Mouse (Mus musculus): ENCODE measurements around the gene Slc22a13. TPM values are rescaled to one million over a fixed set of nuclear protein-coding genes. Genes with fewer than 3 reads are reported as not detected.
A peak's percentile ranks its signal among the peaks of the same experiment; 100 is the strongest.

Slc22a13 gene
- total RNA-seq, 2 experiments from 2014 or later: not detected

DNA sequence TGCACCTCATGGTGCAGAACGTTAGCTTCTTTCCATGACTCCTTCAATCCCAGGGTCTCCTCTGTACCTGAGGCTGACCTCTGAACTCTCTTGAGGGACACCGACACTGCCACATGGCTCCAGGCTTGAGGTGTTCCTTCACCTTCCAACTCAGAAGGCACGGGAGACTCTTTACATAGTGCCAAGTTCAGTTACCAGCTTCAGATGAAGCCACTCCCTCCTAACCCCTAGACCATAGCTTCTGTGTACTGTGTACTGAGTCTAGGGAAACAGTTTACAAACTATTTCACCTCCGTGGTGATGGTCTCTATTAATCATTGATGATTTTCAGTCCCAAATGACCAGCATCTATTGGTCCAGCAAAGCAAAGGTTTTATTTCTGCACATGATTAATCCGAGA is 7.2 kb downstream of the Slc22a13 start:
- no peak for DNase-seq (ENCODE audit: low spot score in 2 of 2)

DNA sequence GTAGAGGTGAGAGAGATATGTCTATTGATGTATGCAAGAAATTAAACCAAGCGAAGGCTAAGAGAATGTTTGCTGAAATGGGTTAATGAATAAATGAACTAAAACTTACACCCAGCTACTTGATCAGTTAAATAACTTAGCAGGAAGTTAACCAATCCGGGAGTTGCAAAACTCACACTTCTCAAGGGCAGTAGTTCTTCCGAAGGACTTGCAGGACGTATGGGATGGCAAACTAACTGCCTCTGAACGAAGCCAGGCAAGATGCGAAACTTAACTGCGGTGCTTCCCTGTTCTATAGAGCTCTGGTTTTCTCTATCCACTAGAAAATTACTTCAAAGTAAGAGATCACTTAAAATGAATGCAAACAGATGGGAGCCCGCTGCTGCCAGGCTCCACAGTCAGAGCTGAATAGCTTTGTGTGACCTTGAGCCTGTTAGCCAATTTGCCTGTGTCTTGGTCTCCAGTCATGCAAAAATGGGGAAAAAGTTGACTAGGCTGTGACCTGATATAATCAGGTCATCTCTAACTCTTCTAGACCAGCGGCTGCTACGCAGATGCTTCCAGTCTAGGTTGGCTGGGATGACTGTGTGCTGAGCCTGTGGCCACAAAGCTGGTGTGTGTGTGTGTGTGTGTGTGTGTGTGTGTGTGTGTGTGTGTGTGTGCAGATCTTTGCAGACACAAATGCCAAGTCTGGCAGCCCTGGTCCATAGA is 9.6 kb downstream of the Slc22a13 start:
- no peak for DNase-seq (ENCODE audit: low spot score in 2 of 2)

GRCm38 (mm10) chr9:119192202-119192990 is 16.5 kb downstream of the Slc22a13 start:
- DNase-seq (ENCODE audit: low spot score in 2 of 2): peak; percentile 15 to 45

DNA sequence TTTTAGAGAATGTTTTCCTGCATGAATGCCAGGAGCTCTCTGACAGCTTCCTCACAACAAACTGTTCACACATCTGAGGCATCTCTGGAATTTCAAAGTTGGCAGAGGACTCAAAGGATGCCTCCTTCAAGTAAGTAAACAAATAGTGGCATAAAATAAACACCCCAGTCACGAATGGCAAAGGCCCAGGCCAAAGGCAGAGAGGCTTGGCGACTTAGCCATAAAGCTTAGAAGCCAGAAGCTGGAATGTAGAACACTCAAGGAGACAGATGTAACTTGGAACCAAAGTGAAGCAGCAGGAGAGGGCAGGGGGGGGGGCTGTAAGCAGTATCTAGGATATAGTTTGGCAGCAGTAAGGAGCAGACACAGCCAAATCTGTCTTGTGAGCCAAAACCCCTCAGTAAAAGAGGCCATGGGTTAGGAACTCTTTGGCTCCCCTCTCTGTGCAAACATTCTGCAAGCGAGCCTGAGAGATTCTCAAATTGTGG is 27.6 kb downstream of the Slc22a13 start:
- DNase-seq (ENCODE audit: low spot score in 2 of 2): no peak

GRCm38 (mm10) chr9:119179292-119179691 is 29.6 kb downstream of the Slc22a13 start:
- DNase-seq (ENCODE audit: low spot score in 2 of 2): no peak

- no peak for DNase-seq (ENCODE audit: low spot score in 2 of 2)
Measured at GRCm38 (mm10) chr9:119167608-119168007, 41.3 kb downstream of the Slc22a13 start.

GRCm38 (mm10) chr9:119165548-119165947 is 43.4 kb downstream of the Slc22a13 start:
- DNase-seq (ENCODE audit: low spot score in 2 of 2): no peak

GRCm38 (mm10) chr9:119164743-119165142 is 44.2 kb downstream of the Slc22a13 start:
- DNase-seq (ENCODE audit: low spot score in 2 of 2): no peak

DNA sequence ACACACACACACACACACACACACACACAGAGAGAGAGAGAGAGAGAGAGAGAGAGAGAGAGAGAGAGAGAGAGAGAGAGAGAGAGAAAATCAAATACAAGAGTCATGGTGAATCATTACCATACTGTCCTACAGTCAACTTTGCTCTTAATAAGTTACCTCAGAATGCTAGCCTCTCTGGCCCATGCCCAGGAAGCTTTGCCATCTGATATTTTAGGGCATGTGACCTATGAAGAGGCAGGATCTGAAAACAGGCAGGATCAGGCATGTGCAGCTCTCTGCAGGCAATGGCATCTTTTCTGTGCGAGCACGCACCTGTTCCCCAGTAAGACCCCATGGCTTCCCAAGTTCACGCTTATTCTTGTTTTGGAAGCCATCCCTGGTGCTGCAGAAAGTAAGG is 48.2 kb downstream of the Slc22a13 start:
- no peak for DNase-seq (ENCODE audit: low spot score in 2 of 2)

GRCm38 (mm10) chr9:119158861-119159260 is 50.0 kb downstream of the Slc22a13 start, which contains the start of gene Gm47289:
Gene Gm47289 (plus strand): TSS chr9:119159161.
- no peak for DNase-seq (ENCODE audit: low spot score in 2 of 2)

DNA sequence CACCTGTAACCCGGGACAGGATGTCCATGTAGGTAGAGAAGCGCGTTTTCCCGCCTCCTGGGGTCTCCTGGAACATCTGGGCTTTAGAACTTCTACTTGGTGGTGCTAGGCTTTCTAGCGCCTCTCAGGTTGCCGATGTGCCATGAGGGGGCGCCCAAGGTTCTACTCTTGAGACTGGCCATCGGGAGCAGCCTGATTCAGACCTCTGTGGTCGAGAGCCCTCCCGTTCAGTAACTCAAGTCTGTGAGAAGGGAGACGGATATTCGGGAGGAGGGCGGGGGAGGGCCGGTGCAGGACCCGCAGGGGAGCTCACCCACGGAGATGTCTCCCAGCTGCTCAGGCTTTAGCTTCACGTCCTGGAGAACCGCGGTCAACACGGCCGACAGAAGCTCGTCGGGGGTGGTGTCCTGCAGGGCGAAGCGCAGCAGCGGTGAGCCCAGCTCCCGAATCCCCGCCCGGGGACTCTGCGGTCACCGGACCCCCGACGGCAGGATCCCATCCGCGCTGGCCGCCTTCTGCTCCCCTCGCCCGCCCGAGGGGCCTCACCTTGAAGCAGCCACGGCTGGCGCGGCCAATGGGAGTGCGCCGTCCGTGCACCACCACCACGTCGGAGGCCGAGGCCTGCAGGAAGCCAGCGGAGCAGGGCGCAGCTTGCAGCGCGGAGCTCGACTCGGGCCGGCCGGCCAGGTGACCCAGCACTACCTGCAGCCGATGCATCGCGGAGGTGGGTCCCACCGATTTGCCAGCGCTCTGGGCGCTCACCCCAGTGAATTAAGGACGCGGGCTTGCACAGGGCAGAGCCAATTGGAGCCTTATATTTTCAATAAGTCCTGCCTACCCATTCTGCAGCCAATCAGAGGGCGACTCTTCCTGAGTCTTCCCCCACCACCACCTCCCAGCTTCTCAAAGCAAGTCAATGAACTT is 52.4 kb downstream of the Slc22a13 start, which contains the start of gene Acaa1b:
Gene Acaa1b, minus strand, starts transcription at position 816 of the 924 bp plus-strand sequence.
- peak; percentile 63 to 69 for DNase-seq (ENCODE audit: low spot score in 2 of 2)

GRCm38 (mm10) chr9:119155826-119156225 is 53.1 kb downstream of the Slc22a13 start:
- no peak for DNase-seq (ENCODE audit: low spot score in 2 of 2)

GRCm38 (mm10) chr9:119155416-119155815 is 53.5 kb downstream of the Slc22a13 start:
- DNase-seq (ENCODE audit: low spot score in 2 of 2): no peak

DNA sequence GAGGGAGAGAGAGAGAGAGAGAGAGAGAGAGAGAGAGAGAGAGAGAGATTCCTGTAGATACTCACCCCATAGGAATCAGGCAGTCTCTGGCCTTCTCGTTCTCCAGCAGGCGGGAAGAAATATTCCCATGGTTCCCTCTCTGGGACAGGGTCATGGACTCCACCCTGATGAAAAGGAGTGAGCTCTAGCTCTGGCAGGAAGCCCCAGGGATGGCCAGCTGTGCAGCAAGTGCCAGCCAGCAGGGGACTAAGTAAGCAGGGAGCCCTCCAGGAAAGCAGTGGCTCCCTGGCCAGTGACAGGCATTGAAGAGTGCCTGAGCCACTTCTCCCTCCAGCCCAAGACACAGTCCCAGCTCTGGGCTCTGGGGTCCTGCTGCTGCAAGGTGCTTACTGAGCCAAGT is 57.1 kb downstream of the Slc22a13 start:
- no peak for DNase-seq (ENCODE audit: low spot score in 2 of 2)

DNA sequence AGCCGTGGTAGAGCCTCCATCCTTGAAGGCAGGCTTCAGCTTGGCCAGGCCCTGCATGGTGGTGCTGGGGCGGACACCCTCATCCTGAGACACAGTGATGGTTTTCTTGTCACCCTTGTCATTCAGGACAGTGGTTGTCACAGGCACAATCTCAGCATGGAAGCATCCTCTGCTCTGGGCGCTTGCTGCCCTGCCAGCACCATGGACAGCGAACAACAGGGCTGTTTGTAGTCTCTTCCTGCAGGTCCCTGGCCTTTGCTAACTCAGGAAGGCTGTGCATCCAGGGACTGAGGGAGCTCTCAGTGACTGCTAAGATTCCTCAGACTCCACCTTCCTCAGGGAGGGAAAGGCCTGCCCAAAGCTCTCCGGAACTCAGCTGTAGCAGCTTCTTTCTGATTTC is 59.3 kb downstream of the Slc22a13 start:
- no peak for DNase-seq (ENCODE audit: low spot score in 2 of 2)

GRCm38 (mm10) chr9:119146098-119146770 is 62.7 kb downstream of the Slc22a13 start:
- no peak for DNase-seq (ENCODE audit: low spot score in 2 of 2)

DNA sequence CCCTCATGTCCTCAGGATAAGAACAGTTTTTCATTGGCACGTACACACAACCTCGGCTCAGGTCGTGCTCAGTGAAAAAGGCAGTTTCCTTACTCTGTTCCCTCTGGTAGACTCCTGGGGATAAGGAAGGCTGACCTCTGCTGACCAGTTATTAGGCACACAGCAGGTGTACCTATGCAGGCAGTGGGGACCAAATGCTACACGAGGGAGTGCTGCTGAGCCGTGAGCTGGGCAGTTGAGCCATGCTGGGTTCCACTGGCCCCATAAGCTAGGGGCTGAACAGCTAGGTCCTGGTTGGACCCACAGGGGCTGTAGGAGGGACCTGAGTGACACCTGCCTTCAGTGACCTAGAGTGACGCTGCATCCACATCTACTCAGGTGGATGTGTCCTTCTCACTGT is 63.3 kb downstream of the Slc22a13 start:
- DNase-seq (ENCODE audit: low spot score in 2 of 2): no peak

DNA sequence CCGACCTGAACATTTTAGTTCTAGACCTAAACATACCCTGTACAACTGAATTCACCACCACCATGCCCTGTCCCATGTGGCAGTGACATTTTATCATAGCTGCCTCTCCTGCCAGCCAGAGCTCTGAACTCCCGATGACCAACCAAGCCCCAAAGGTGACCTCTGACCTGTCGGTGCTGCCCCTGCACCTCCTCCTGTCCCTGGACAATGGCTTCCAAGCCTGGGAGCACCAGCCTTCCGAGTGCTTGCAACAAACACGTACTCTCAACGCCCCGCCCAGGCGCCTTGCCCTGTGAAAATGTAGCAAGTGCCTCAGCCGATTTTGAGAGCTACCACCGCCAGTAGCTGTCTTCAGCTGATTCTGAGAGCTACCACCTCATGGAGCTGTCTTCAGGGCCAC is 63.8 kb downstream of the Slc22a13 start:
- no peak for DNase-seq (ENCODE audit: low spot score in 2 of 2)

DNA sequence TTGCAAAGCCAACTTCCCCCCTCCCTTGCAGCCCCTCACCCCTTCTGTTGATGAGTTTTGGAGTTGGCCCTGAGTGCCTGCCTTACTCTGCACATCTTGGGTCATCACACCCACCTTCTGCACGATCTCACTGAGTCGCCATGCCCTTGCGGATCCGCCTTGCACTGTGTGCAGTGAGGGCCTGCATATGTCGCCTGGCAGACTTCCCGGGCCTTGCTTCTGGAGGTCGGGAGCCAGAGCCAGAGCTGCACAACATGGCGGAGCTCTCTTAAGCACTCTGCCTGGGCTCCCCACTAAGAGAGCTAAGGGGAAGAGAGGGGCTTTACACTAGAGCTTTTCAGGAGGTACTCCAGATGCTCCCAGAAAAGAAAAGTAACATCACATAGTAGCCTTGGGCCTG is 64.2 kb downstream of the Slc22a13 start:
- DNase-seq (ENCODE audit: low spot score in 2 of 2): no peak

DNA sequence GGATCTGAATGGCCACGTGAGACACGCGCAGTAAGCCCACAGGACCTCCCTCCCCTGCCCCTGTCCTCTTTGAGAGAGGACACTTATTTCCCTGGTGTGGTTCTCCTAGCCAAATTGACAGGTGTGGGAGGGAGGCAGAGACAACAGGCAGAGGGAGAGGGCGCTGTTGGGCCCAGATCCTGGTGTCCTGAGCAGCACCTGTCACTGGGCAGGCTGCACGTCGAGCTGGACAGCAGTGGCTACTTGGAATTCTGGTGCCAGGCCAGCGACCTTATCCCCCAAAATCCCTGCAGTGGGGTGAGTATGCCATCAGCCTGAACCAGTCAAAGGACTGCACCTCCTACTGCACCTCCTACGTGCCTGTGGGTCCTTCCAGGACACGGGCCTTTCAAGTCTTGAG is 65.5 kb downstream of the Slc22a13 start:
- no peak for DNase-seq (ENCODE audit: low spot score in 2 of 2)
